Mouse (Mus musculus) urinary bladder, adult 2 months (tissue): Measurements from ENCODE around the gene Gm10190. TPM values are rescaled to one million over a fixed set of nuclear protein-coding genes. Genes with fewer than 3 reads are reported as not detected.
"Not testable (repeated sequence)": the region's sequence is repeated elsewhere in the genome, so short reads cannot be mapped to it uniquely, and the experiment has no call there.

Experiments used
- DNase-seq: peaks from one replicate; pipeline ENCODE4 v3.0.0; 2022; ENCODE audit warnings: low spot score
- polyA plus RNA-seq: library from polyadenylated mRNA; depleted of rRNA; stranded (reverse); fragments of >200 nt; gene quantifications from 2 replicates; pipeline ENCODE4 v1.2.3, GENCODE M21; 2012; rRNA removed

Gene Gm10190
- polyA plus RNA-seq, result not detected in 2 replicates

- peak; percentile 65 for DNase-seq
Observed at GRCm38 (mm10) chr17:80372989-80373725, at the start of gene Gm10190. Gene Gm10190 (minus strand): TSS chr17:80373541.

GRCm38 (mm10) chr17:80420998-80421397 lies 47.7 kb upstream of the Gm10190 start:
- no peak for DNase-seq

- no peak for DNase-seq
Observed at GRCm38 (mm10) chr17:80418572-80419210, 45.4 kb upstream of the Gm10190 start.

GRCm38 (mm10) chr17:80411182-80411581 lies 37.8 kb upstream of the Gm10190 start:
- DNase-seq, result no peak

GRCm38 (mm10) chr17:80398243-80398642 lies 24.9 kb upstream of the Gm10190 start:
- no peak for DNase-seq

- DNase-seq, result no peak
Observed at GRCm38 (mm10) chr17:80391423-80392403, 18.4 kb upstream of the Gm10190 start.

GRCm38 (mm10) chr17:80390024-80390423 lies 16.7 kb upstream of the Gm10190 start:
- no peak for DNase-seq

- DNase-seq, result no peak
Observed at GRCm38 (mm10) chr17:80385671-80386070, 12.3 kb upstream of the Gm10190 start.

GRCm38 (mm10) chr17:80378386-80378785 lies 5.0 kb upstream of the Gm10190 start:
- not testable (repeated sequence) for DNase-seq

- DNase-seq, result no peak
Observed at GRCm38 (mm10) chr17:80373726-80374096, 370 bp upstream of the Gm10190 start.

GRCm38 (mm10) chr17:80368606-80369005 lies 4.7 kb downstream of the Gm10190 start:
- no peak for DNase-seq

GRCm38 (mm10) chr17:80367276-80367675 lies 6.1 kb downstream of the Gm10190 start:
- no peak for DNase-seq

GRCm38 (mm10) chr17:80360245-80360644 lies 13.1 kb downstream of the Gm10190 start:
- DNase-seq, result no peak

GRCm38 (mm10) chr17:80347234-80347633 lies 26.1 kb downstream of the Gm10190 start:
- no peak for DNase-seq

- no peak for DNase-seq
Observed at GRCm38 (mm10) chr17:80346591-80347125, 26.7 kb downstream of the Gm10190 start.

GRCm38 (mm10) chr17:80345277-80345676 lies 28.1 kb downstream of the Gm10190 start:
- DNase-seq, result no peak

GRCm38 (mm10) chr17:80332386-80332785 lies 41.0 kb downstream of the Gm10190 start:
- no peak for DNase-seq

- DNase-seq, result no peak
Observed at GRCm38 (mm10) chr17:80326431-80326830, 46.9 kb downstream of the Gm10190 start.

GRCm38 (mm10) chr17:80325456-80325855 lies 47.9 kb downstream of the Gm10190 start:
- no peak for DNase-seq

- DNase-seq, result no peak
Observed at GRCm38 (mm10) chr17:80324521-80324920, 48.8 kb downstream of the Gm10190 start.

GRCm38 (mm10) chr17:80323658-80324057 lies 49.7 kb downstream of the Gm10190 start:
- no peak for DNase-seq
